Mouse (Mus musculus) left cerebral cortex, postnatal 4 days (tissue): ENCODE data around the gene E130311K13Rik. TPM values are rescaled to one million over a fixed set of nuclear protein-coding genes. Genes with fewer than 3 reads are reported as not detected.

Experiments
- DNase-seq: peaks from one replicate; pipeline ENCODE4 v3.0.0-alpha.2; 2022
- intact Hi-C: fragments of 180-260 bp; cut with DNase I; formaldehyde crosslinking; loops from one replicate; pipeline ENCODE4 v1.15.1; 2025
- total RNA-seq, 2 experiments: library from RNA; stranded (reverse); gene quantifications; 2 replicates each; pipeline ENCODE4 v1.2.3; 2021

E130311K13Rik gene
- total RNA-seq, 2 experiments from 2014 or later, result 12.5 to 13.2 TPM

- intact Hi-C loops, result no loop called here
- no peak for DNase-seq
Measured at GRCm38 (mm10) chr3:63896303-63896702, 33.0 kb downstream of the E130311K13Rik start.

- intact Hi-C loops, result no loop called here
- no peak for DNase-seq
Measured at GRCm38 (mm10) chr3:63895786-63896185, 33.5 kb downstream of the E130311K13Rik start.

GRCm38 (mm10) chr3:63893677-63894076 lies 35.6 kb downstream of the E130311K13Rik start:
- DNase-seq, result no peak
- intact Hi-C loops, result no loop called here

GRCm38 (mm10) chr3:63892154-63892553 lies 37.1 kb downstream of the E130311K13Rik start:
- intact Hi-C loops, result no loop called here
- DNase-seq, result no peak

GRCm38 (mm10) chr3:63881065-63881464 lies 48.2 kb downstream of the E130311K13Rik start:
- no peak for DNase-seq
- intact Hi-C loops, result no loop called here

- no peak for DNase-seq
- intact Hi-C loops, result no loop called here
Measured at GRCm38 (mm10) chr3:63878995-63879666, 50.1 kb downstream of the E130311K13Rik start.

GRCm38 (mm10) chr3:63872818-63873217 lies 56.5 kb downstream of the E130311K13Rik start:
- DNase-seq, result no peak
- intact Hi-C loops, result no loop called here

GRCm38 (mm10) chr3:63871249-63871648 lies 58.0 kb downstream of the E130311K13Rik start:
- DNase-seq, result no peak
- intact Hi-C loops, result no loop called here

GRCm38 (mm10) chr3:63868285-63868684 lies 61.0 kb downstream of the E130311K13Rik start:
- peak; percentile 36 for DNase-seq
- intact Hi-C loops, result loop anchor here (2.0 to 10.0 kb wide), 3 partner anchors 297 to 943 kb away; no protein-coding TSS in a partner anchor

GRCm38 (mm10) chr3:63865069-63865468 lies 64.2 kb downstream of the E130311K13Rik start:
- no peak for DNase-seq
- intact Hi-C loops, result loop anchor here (5.0 to 10.0 kb wide), 2 partner anchors 308 to 940 kb away; no protein-coding TSS in a partner anchor

Other genes starting within 250 kb of the E130311K13Rik start
- 1 to 10 TPM; 7.6 to 9.0 TPM for gene Plch1, start 30.0 kb downstream of the E130311K13Rik start, total RNA-seq
- gene Slc33a1, start 35.3 kb upstream of the E130311K13Rik start, total RNA-seq, result 10 to 100 TPM; 20.6 to 21.1 TPM
- gene Gmps, start 46.6 kb upstream of the E130311K13Rik start, total RNA-seq, result 10 to 100 TPM; 47.1 to 47.8 TPM
- under 1 TPM; 0.84 to 0.89 TPM for gene Vmn2r1, start 152.1 kb upstream of the E130311K13Rik start, total RNA-seq
- gene Vmn2r2, start 212.5 kb upstream of the E130311K13Rik start, total RNA-seq, result not detected